Mouse (Mus musculus) adrenal gland, postnatal 36 days (tissue): ENCODE data around the gene Cript. TPM values are rescaled to one million over a fixed set of nuclear protein-coding genes. Genes with fewer than 3 reads are reported as not detected.

Experiments
- total RNA-seq, 2 experiments: library from RNA; stranded (reverse); gene quantifications; 2 replicates each; pipeline ENCODE4 v1.2.3; 2021

Gene Cript
- total RNA-seq, 2 experiments from 2014 or later, result 64.3 to 69.0 TPM

Other genes with a start within 250 kb of the Cript start
- not detected for gene Tmem247, start 108.2 kb upstream of the Cript start, total RNA-seq
- not detected for gene Atp6v1e2, start 77.7 kb upstream of the Cript start, total RNA-seq
- gene Rhoq, start 62.5 kb upstream of the Cript start, total RNA-seq, result 100 to 1,000 TPM in 1 of 2 experiments, 10 to 100 TPM in 1; 79.5 to 109 TPM
- gene Pigf, start 144 bp upstream of the Cript start, total RNA-seq, result 10 to 100 TPM; 14.5 to 15.9 TPM
- 10 to 100 TPM; 75.7 to 80.5 TPM for gene Socs5, start 82.1 kb downstream of the Cript start, total RNA-seq
- 100 to 1,000 TPM; 256 to 285 TPM for gene Mcfd2, start 240.4 kb downstream of the Cript start, total RNA-seq